Mouse (Mus musculus) cortical plate, adult 2 months (tissue): ENCODE data around the gene Ip6k3.

Source experiments
- CTCF ChIP-seq: fragments of 200-500 bp; IDR thresholded peaks from 2 replicates; pipeline ENCODE4 v1.5.1; 2011; ENCODE audit warnings: mild to moderate bottlenecking, control low read depth, low read length; ENCODE audit not compliant: insufficient read depth; ENCODE audit errors: extremely low read depth
- POLR2A ChIP-seq: fragments of 200-500 bp; IDR thresholded peaks from 2 replicates; pipeline ENCODE4 v1.6.1; 2011; ENCODE audit warnings: mild to moderate bottlenecking, low read length, control low read depth; ENCODE audit not compliant: insufficient read depth; ENCODE audit errors: extremely low read depth

- no peak for TF ChIP-seq CTCF
- TF ChIP-seq POLR2A, result no peak
Measured at GRCm38 (mm10) chr17:27166901-27167300, 694 bp downstream of the Ip6k3 start.
